Mouse (Mus musculus): ENCODE data around the gene Nr1d1. TPM values are rescaled to one million over a fixed set of nuclear protein-coding genes. Genes with fewer than 3 reads are reported as not detected.
A peak's percentile ranks its signal among the peaks of the same experiment; 100 is the strongest.

Nr1d1 gene
- total and polyA plus RNA-seq, 2 experiments from 2014 or later: 6.7 to 10.8 TPM

GRCm38 (mm10) chr11:98794469-98795014, 19.4 kb upstream of the Nr1d1 start:
- peak; percentile 54 for TF ChIP-seq CTCF (IDR thresholded peaks at IDR 0.05; ENCODE audit: low read depth)
- Histone ChIP-seq H3K9ac (peak overlapping the region; percentile 98), H3K4me2 (ENCODE audit: low read depth) (peak overlapping the region; percentile 71), H3K9me3 (ENCODE audit: low read length) (no peaks in the 10 kb centered on the region), H3K4me1 (ENCODE audit: insufficient read depth) (peaks cover 21% of the 10 kb centered on the region), H3K36me3 (ENCODE audit: insufficient read depth) (no peaks in the 10 kb centered on the region; the same call in 1 of the 2 replicates), H3K27me3 (ENCODE audit: insufficient read depth, low read length) (no peaks in the 10 kb centered on the region), H3K27ac (ENCODE audit: low read depth, low read length) (peak overlapping the region; percentile 99), H3K4me3 (ENCODE audit: low read depth, low read length) (peak overlapping the region; percentile 98)
- WGBS: under 1% methylated on average over 24 of the region's 30 CpGs
- ATAC-seq: peak; percentile 66
- DNase-seq: peak; percentile 82

GRCm38 (mm10) chr11:98792081-98792480, 16.9 kb upstream of the Nr1d1 start:
- Histone ChIP-seq H3K27ac (ENCODE audit: low read depth, low read length) (no peak overlapping the region), H3K4me2 (ENCODE audit: low read depth) (no peak overlapping the region), H3K4me3 (ENCODE audit: low read depth, low read length) (no peak overlapping the region), H3K36me3 (ENCODE audit: insufficient read depth) (no peaks in the 10 kb centered on the region), H3K4me1 (ENCODE audit: insufficient read depth) (peaks cover 8% of the 10 kb centered on the region; the same call in 1 of the 2 replicates), H3K27me3 (ENCODE audit: insufficient read depth, low read length) (no peaks in the 10 kb centered on the region), H3K9ac (no peak overlapping the region), H3K9me3 (ENCODE audit: low read length) (no peaks in the 10 kb centered on the region)
- 9% methylated on average over 4 of the region's 4 CpGs for WGBS
- no peak for ATAC-seq
- DNase-seq: no peak
- TF ChIP-seq CTCF (IDR thresholded peaks at IDR 0.05; ENCODE audit: low read depth): no peak

- H3K27me3 ChIP-seq (ENCODE audit: insufficient read depth, low read length): no peaks in the 10 kb centered on the region
- no peak overlapping the region for H3K9ac ChIP-seq
- H3K4me3 ChIP-seq (ENCODE audit: low read depth, low read length): no peak overlapping the region
- no peak for ATAC-seq
- H3K9me3 ChIP-seq (ENCODE audit: low read length): no peaks in the 10 kb centered on the region
- no peak overlapping the region for H3K27ac ChIP-seq (ENCODE audit: low read depth, low read length)
- H3K4me1 ChIP-seq (ENCODE audit: insufficient read depth): peaks cover 9% of the 10 kb centered on the region; the same call in 1 of the 2 replicates
- no peak overlapping the region for H3K4me2 ChIP-seq (ENCODE audit: low read depth)
- no peak for DNase-seq
- TF ChIP-seq CTCF (IDR thresholded peaks at IDR 0.05; ENCODE audit: low read depth): no peak
- 78% methylated on average over 1 of the region's 1 CpGs for WGBS
- no peaks in the 10 kb centered on the region for H3K36me3 ChIP-seq (ENCODE audit: insufficient read depth)
These were observed 16.3 kb upstream of the Nr1d1 start for GRCm38 (mm10) chr11:98791448-98791847.

- Histone ChIP-seq H3K9me3 (ENCODE audit: low read length) (no peaks in the 10 kb centered on the region), H3K36me3 (ENCODE audit: insufficient read depth) (no peaks in the 10 kb centered on the region), H3K27me3 (ENCODE audit: insufficient read depth, low read length) (no peaks in the 10 kb centered on the region), H3K4me1 (ENCODE audit: insufficient read depth) (peaks cover 15% of the 10 kb centered on the region; the same call in 1 of the 2 replicates), H3K9ac (no peak overlapping the region), H3K27ac (ENCODE audit: low read depth, low read length) (no peak overlapping the region), H3K4me2 (ENCODE audit: low read depth) (no peak overlapping the region), H3K4me3 (ENCODE audit: low read depth, low read length) (no peak overlapping the region)
- no peak for ATAC-seq
- DNase-seq: no peak
- WGBS: 81% methylated on average over 5 of the region's 5 CpGs
- TF ChIP-seq CTCF (IDR thresholded peaks at IDR 0.05; ENCODE audit: low read depth): no peak
These were observed 15.6 kb upstream of the Nr1d1 start for GRCm38 (mm10) chr11:98790631-98791205.

- WGBS: 40% methylated on average over 5 of the region's 5 CpGs
- Histone ChIP-seq H3K27ac (ENCODE audit: low read depth, low read length) (no peak overlapping the region), H3K27me3 (ENCODE audit: insufficient read depth, low read length) (no peaks in the 10 kb centered on the region), H3K9me3 (ENCODE audit: low read length) (no peaks in the 10 kb centered on the region), H3K4me1 (ENCODE audit: insufficient read depth) (peaks cover 15% of the 10 kb centered on the region; the same call in 1 of the 2 replicates), H3K36me3 (ENCODE audit: insufficient read depth) (no peaks in the 10 kb centered on the region), H3K9ac (no peak overlapping the region), H3K4me3 (ENCODE audit: low read depth, low read length) (0 out of 2 replicates have a peak overlapping the region, but pooled peaks have one; percentile 41), H3K4me2 (ENCODE audit: low read depth) (peak overlapping the region; percentile 98)
- ATAC-seq: no peak
- no peak for DNase-seq
- TF ChIP-seq CTCF (IDR thresholded peaks at IDR 0.05; ENCODE audit: low read depth): no peak
These were observed 14.7 kb upstream of the Nr1d1 start for GRCm38 (mm10) chr11:98789824-98790223.

GRCm38 (mm10) chr11:98789219-98789807, 14.2 kb upstream of the Nr1d1 start:
- no peak for ATAC-seq
- H3K27ac ChIP-seq (ENCODE audit: low read depth, low read length): peak overlapping the region; percentile 35; the same call in 1 of the 2 replicates

More at GRCm38 (mm10) chr11:98789219-98789807, 14.2 kb upstream of the Nr1d1 start:
- peaks cover 15% of the 10 kb centered on the region; the same call in 1 of the 2 replicates for H3K4me1 ChIP-seq (ENCODE audit: insufficient read depth)
- no peak for TF ChIP-seq CTCF (IDR thresholded peaks at IDR 0.05; ENCODE audit: low read depth)
- H3K9me3 ChIP-seq (ENCODE audit: low read length): no peaks in the 10 kb centered on the region
- H3K36me3 ChIP-seq (ENCODE audit: insufficient read depth): no peaks in the 10 kb centered on the region
- H3K4me3 ChIP-seq (ENCODE audit: low read depth, low read length): peak overlapping the region; percentile 41
- H3K27me3 ChIP-seq (ENCODE audit: insufficient read depth, low read length): no peaks in the 10 kb centered on the region
- peak overlapping the region; percentile 40 for H3K9ac ChIP-seq
- H3K4me2 ChIP-seq (ENCODE audit: low read depth): peak overlapping the region; percentile 98
- WGBS: 2% methylated on average over 25 of the region's 25 CpGs
- no peak for DNase-seq

Data from forebrain, postnatal 0 days (tissue).